Mouse (Mus musculus): ENCODE measurements around the gene Hdac5. TPM values are rescaled to one million over a fixed set of nuclear protein-coding genes. Genes with fewer than 3 reads are reported as not detected.

The Hdac5 gene
- polyA plus RNA-seq (2015; fragmentation: Nextera tagmentation; extraction: Ambion mirVana), result 90.3 and 105 TPM in 2 replicates

DNA sequence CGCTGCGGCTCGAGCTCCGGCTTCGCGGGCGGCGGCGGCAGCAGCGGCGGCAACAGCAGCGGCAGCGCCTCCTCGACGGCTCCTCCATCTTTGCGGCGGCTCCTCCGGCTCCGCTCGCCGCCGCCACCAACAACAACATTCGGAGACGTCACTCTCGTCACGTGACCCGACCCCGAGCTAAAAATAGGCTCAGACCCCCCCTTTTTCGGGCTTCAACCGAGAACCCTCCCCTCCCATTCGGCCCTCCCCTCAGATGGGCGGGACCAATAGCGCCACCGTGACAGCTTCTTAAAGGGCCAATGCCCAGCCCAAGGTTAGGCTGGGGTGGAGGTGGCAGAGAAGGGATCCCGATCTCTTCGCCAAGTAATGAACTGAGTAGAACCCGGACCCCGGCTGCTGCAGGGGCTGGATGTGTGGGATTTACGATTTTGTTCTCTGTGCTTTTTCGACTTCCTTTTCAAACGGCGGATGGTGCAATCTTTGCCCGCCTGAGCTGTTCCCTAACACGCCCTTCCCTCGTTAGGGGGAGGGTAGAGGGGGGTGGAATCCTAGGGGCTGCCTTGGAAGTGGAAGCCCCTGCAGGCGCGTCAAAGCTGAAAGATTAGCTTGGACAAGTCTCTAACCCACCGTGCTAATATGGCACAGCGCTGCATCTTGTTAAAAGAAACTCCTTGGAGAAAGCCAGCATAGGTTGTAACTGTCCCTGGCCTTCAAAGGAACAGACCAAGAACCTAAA, at the start of gene Hdac5:
Hdac5 (minus strand) TSS at position 161 of the 736 bp plus-strand sequence.
- Histone ChIP-seq H3K9ac (peak within 1 kb of the TSS; percentile 84), H3K27ac (peak within 1 kb of the TSS; percentile 95), H3K4me1 (peaks cover 45% of the 10 kb centered on the region), H3K36me3 (replicated peaks) (no peaks in the 10 kb centered on the region), H3K9me3 (no peaks in the 10 kb centered on the region), H3K4me2 (peak within 1 kb of the TSS; percentile 72), H3K4me3 (peak within 1 kb of the TSS; percentile 80), H3K27me3 (replicated peaks) (no peaks in the 10 kb centered on the region)
- WGBS, result under 1% methylated on average over 49 of the region's 49 CpGs
- peak; percentile 88 for ATAC-seq (replicated peaks)

DNA sequence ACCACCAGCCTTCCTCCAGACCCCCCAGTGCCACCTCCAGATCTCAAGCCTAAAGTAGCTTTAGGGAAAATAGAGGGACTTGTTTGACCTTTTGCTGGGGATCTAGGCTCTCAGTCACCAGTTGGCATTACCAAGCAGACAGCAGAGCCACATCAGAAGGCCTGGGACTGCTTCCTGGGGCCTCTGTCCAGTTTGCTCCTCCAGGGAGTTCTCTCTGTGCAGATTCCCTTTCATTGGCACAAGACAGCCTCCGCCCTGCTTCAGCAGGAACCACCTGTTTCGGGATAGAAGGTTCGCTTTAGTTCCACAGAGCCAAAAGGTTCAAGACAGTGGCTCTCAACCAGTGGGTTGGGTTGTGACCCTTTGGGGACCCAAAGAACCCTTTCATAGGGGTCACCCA, 49.6 kb upstream of the Hdac5 start:
- H3K4me3 ChIP-seq, result no peak overlapping the region
- 0 out of 2 replicates have a peak, but pooled peaks cover 4% of the 10 kb centered on the region for H3K27me3 ChIP-seq (replicated peaks)
- no peaks in the 10 kb centered on the region for H3K36me3 ChIP-seq (replicated peaks)
- H3K9ac ChIP-seq, result no peak overlapping the region
- ATAC-seq (replicated peaks), result no peak
- H3K27ac ChIP-seq, result no peak overlapping the region
- peaks cover 9% of the 10 kb centered on the region for H3K4me1 ChIP-seq
- WGBS, result 92% methylated on average over 3 of the region's 3 CpGs
- H3K4me2 ChIP-seq, result no peak overlapping the region
- no peaks in the 10 kb centered on the region for H3K9me3 ChIP-seq

DNA sequence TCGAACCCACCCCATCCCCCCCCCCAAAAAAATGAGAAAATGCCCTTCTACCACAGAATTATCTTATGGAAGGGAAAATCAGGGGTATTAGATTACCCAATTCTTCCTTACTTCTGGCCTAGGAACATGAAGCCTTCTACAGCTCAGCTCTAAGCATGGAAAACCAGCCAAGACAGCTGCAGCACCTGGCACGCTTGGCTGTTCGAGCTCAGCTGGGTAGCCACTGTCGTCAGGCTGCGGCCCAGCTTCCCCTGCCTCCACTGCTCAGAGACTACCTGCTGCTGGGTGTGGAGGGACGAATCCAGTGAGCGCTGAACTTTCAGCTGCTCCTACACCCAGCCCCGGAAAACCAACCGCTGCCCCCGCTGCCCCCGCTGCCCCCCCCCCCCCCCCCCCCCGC, 47.8 kb upstream of the Hdac5 start:
- Histone ChIP-seq H3K4me2 (no peak overlapping the region), H3K36me3 (replicated peaks) (no peaks in the 10 kb centered on the region), H3K27ac (no peak overlapping the region), H3K9me3 (no peaks in the 10 kb centered on the region), H3K4me1 (peaks cover 9% of the 10 kb centered on the region), H3K9ac (no peak overlapping the region), H3K4me3 (no peak overlapping the region), H3K27me3 (replicated peaks) (0 out of 2 replicates have a peak, but pooled peaks cover 4% of the 10 kb centered on the region)
- WGBS, result 50% methylated on average over 8 of the region's 12 CpGs
- ATAC-seq (replicated peaks), result no peak

DNA sequence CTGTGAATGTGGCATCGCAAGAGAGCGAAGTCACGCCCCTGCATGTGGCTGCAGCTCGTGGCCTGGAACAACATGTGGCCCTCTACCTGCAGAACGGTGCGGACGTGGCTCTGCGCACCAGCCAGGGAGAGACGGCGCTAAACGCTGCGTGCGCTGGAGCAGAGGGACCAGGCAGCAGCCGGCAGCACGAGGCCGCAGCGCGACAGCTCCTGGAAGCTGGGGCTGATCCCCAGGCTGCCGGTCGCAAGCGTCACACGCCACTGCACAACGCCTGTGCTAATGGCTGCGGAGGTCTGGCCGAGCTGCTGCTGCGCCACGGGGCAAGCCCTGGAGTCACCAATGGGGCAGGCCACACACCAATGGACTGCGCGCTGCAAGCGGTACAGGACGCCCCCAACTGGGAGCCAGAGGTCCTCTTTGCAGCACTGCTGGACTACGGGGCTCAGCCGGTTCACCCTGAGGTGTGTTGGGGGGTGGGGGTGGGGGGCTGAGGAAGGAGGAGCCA, 46.5 kb upstream of the Hdac5 start:
- under 1% methylated on average over 33 of the region's 33 CpGs for WGBS
- peaks cover 9% of the 10 kb centered on the region for H3K4me1 ChIP-seq
- ATAC-seq (replicated peaks), result peak; percentile 70
- no peaks in the 10 kb centered on the region for H3K36me3 ChIP-seq (replicated peaks)
- H3K4me2 ChIP-seq, result peak overlapping the region; percentile 91
- no peaks in the 10 kb centered on the region for H3K9me3 ChIP-seq
- 0 out of 2 replicates have a peak, but pooled peaks cover 4% of the 10 kb centered on the region for H3K27me3 ChIP-seq (replicated peaks)
- H3K4me3 ChIP-seq, result peak overlapping the region; percentile 36
- H3K27ac ChIP-seq, result peak overlapping the region; percentile 5
- H3K9ac ChIP-seq, result peak overlapping the region; percentile 27

DNA sequence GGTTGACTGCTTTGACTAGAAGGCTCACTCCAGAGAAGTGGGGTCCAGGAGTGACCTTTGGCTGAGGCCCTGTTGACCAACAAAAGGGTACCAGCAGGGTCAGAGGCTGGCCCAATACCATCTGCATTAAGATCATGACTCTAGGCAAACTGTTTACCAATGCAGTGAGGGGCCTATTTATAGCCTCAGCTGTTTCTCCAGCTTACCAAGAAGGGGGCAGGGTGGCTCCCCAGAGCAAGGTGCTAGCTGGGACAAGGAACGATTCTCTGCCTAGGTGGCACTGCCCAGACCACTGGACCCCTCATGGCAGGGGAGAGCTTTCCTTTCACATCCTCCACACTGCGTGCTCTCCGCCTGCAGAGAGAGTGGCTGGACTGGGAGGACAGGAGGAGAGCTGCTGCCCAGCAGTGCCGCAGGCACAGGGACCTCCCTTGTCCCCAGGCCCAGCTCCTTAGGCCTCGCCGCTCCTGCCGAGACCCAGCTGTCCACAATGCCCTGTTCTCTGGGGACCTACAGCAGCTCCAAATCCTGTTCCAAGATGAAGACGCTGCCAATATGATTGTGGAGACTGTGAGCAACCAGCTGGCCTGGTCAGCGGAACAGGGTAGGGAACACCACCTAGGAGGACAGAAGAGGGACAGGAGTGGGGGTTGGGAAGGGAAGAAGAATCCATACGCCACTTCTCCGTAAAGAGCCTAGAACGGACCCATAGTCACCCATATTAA, 38.7 kb upstream of the Hdac5 start, which contains the start of gene Asb16:
Asb16 (plus strand) TSS at position 224 of the 725 bp plus-strand sequence.
- Histone ChIP-seq H3K36me3 (replicated peaks) (no peaks in the 10 kb centered on the region), H3K4me2 (no peak within 1 kb of the TSS), H3K4me3 (no peak within 1 kb of the TSS), H3K9ac (no peak within 1 kb of the TSS), H3K4me1 (peaks cover 6% of the 10 kb centered on the region), H3K27me3 (replicated peaks) (no peaks in the 10 kb centered on the region), H3K27ac (no peak within 1 kb of the TSS), H3K9me3 (no peaks in the 10 kb centered on the region)
- 78% methylated on average over 12 of the region's 12 CpGs for WGBS
- no peak for ATAC-seq (replicated peaks)

DNA sequence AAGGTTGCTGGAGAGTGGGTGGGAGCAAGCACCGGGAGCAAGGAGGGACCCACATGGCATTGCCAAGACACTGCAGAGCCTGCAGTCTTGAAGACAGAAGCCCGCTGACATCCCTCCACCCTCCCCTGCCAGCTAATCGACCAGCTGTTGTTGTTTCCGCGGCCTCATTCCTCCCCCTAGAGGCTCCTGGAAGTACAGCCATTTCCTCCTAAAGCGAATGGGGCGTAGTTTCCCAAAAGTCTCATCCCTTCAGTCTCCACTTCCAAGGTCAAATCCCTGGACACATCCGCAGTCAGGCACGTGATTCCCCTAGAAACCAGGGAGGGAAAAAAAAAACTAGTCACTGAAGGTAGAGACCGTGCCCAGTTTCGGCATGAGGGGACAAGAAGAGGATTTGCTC, 37.5 kb upstream of the Hdac5 start:
- Histone ChIP-seq H3K4me3 (no peak overlapping the region), H3K4me1 (peaks cover 6% of the 10 kb centered on the region), H3K9me3 (no peaks in the 10 kb centered on the region), H3K27me3 (replicated peaks) (no peaks in the 10 kb centered on the region), H3K27ac (no peak overlapping the region), H3K36me3 (replicated peaks) (no peaks in the 10 kb centered on the region), H3K9ac (no peak overlapping the region), H3K4me2 (no peak overlapping the region)
- ATAC-seq (replicated peaks), result peak; percentile 66; the same call in 1 of the 2 replicates
- WGBS, result 5% methylated on average over 11 of the region's 11 CpGs

DNA sequence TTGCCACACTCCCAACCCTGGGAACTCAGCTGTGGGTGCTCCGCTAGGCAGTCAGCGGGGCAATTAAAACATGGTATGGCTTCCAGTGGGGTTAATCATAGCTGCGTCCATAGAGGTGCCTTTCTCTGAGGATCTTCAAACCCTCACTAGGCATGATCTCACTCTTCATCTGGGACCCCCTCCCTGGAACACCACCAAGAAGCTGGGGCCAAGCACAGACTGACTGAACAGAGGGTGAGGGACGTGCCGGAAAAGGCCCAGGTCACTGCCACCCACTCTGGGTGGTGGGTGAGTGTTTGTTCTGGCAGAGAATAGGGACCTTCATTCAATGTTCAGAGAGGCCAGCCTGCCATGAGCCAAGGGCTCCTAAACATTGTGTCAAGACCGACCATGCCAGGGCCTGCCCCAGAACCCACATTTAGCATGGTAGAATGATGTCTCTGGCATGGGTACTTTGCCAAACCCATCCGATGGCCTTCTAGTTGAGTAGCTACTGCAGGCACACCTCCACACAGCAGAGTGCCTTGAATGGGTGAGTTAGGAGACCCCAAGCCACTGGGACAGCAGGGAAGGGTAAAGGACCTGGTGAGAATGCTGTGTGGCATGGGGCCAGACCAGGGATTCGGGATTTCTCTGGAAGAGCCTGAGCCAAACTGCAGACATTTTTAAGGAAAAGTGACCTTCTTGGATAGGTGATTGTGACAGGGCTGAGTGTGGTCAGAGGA, 36.8 kb upstream of the Hdac5 start:
- no peak overlapping the region for H3K9ac ChIP-seq
- no peaks in the 10 kb centered on the region for H3K27me3 ChIP-seq (replicated peaks)
- no peak for ATAC-seq (replicated peaks)
- H3K27ac ChIP-seq, result no peak overlapping the region
- H3K4me1 ChIP-seq, result peaks cover 6% of the 10 kb centered on the region
- no peak overlapping the region for H3K4me3 ChIP-seq
- H3K4me2 ChIP-seq, result no peak overlapping the region
- 84% methylated on average over 8 of the region's 8 CpGs for whole genome bisulfite sequencing
- H3K9me3 ChIP-seq, result no peaks in the 10 kb centered on the region
- no peaks in the 10 kb centered on the region for H3K36me3 ChIP-seq (replicated peaks)

DNA sequence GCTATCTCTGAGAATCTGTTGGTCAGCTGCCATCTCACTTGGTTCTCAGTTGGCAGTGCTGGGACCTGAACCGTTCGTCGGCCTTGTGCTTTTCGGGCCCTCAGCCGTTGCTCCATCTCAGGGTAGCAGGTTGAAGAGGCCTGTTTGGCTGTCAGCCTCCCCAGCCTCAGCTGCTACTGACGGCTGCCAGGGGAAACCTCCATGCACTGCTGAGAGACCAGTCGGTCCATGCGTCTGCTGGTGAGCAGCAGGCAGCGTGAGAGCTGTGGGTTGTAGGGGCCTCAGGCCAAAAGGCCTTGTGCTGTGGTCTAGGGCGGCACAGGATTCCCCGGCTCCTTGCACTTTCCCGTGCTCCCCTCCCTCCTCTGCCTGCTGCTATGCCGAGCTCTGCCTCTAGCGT, 35.9 kb upstream of the Hdac5 start:
- no peak for ATAC-seq (replicated peaks)
- H3K4me3 ChIP-seq, result no peak overlapping the region
- no peaks in the 10 kb centered on the region for H3K36me3 ChIP-seq (replicated peaks)
- WGBS, result 71% methylated on average over 14 of the region's 14 CpGs
- H3K9me3 ChIP-seq, result no peaks in the 10 kb centered on the region
- no peak overlapping the region for H3K9ac ChIP-seq
- no peak overlapping the region for H3K27ac ChIP-seq
- no peaks in the 10 kb centered on the region for H3K27me3 ChIP-seq (replicated peaks)
- peaks cover 6% of the 10 kb centered on the region for H3K4me1 ChIP-seq
- no peak overlapping the region for H3K4me2 ChIP-seq

DNA sequence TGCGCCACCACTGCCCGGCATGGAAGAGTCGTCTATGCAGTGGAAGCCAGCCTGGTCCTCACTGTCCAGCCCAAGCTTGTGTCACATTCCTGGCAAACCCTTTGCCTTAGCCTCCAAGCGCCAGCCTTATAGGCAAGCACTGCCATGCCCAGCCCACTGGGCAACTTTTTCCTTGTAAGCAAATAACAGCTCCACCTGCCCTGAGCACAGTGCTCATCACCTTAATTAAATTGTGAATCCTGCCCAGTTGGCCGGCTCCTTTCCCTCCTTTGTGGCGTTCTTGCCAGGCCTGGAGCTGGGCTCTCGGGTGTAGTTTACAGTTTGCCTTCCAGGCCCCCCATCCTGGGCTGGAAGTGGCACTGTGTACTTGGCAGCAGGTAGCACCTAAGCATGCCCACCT, 33.2 kb upstream of the Hdac5 start:
- Histone ChIP-seq H3K36me3 (replicated peaks) (no peaks in the 10 kb centered on the region), H3K4me3 (no peak overlapping the region)
- 90% methylated on average over 7 of the region's 7 CpGs for WGBS

DNA sequence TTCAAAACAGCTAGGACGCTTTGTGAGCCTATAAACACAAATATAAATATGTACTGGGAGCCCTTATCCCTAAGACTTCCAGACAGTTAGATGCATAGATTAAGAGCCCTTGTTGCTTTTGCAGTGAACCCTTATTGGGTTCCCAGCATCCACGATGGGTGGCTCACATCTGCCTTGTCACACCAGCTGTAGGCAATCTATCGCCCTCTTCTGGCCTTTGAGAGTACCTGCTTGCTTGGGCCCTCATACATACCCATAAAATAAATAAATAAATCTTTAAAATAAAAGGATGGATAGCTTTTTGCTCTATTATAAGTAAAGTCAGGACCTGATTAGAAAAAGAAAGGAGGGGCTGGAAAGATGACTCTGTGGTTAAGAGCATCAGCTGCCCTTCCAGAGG, 28.6 kb upstream of the Hdac5 start:
- H3K9ac ChIP-seq, result no peak overlapping the region
- no peaks in the 10 kb centered on the region for H3K9me3 ChIP-seq
- H3K4me1 ChIP-seq, result peaks cover 7% of the 10 kb centered on the region; the same call in 1 of the 2 replicates
- no peaks in the 10 kb centered on the region for H3K27me3 ChIP-seq (replicated peaks)
- H3K36me3 ChIP-seq (replicated peaks), result no peaks in the 10 kb centered on the region
- H3K27ac ChIP-seq, result no peak overlapping the region
- 94% methylated on average over 3 of the region's 3 CpGs for WGBS
- ATAC-seq (replicated peaks), result no peak
- H3K4me3 ChIP-seq, result no peak overlapping the region
- no peak overlapping the region for H3K4me2 ChIP-seq

More for the DNA sequence above, 33.2 kb upstream of the Hdac5 start:
- Histone ChIP-seq H3K27ac (no peak overlapping the region), H3K27me3 (replicated peaks) (no peaks in the 10 kb centered on the region), H3K9ac (no peak overlapping the region), H3K4me2 (no peak overlapping the region), H3K9me3 (no peaks in the 10 kb centered on the region), H3K4me1 (peaks cover 6% of the 10 kb centered on the region)
- ATAC-seq (replicated peaks), result no peak

DNA sequence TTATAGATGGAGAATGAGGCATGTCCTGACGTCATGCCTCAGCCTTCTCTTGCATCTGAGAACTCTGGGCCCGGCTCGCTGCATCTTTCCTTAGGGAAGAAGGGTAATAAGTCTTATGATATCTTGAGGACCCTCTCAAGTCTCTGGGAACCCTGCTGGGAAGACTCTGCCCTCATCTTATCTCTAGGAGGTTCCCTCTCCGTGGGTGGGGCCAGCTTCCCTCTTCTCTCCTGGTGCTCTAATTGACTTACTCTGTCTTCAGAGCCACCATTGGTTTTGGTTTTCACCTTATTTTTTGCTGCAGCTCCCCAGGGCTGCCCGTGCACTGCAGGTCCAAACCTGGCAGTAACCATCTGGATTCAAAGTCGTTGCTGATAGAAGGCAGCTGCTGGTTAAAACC, 28.1 kb upstream of the Hdac5 start:
- H3K9me3 ChIP-seq, result no peaks in the 10 kb centered on the region
- 87% methylated on average over 6 of the region's 6 CpGs for WGBS

DNA sequence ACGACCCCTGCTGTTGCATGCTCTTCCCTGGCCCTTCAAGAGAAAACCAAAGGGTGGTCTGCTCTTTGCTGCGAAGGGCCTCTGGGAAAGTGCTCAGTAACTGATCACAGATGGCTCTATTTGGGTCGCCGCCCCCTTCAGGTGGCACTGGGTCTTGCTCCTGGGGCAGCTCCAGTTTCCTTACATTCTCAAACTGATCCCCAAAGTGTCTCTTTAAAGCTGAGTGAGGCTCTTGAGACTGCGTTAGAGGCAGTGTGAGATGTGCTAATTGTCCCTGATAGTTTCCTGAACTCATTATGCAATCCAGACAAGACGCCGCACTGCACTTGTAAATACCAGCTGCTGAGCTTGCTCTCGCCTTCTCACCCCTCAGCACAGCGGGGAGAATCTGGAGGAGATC, 27.5 kb upstream of the Hdac5 start:
- ATAC-seq (replicated peaks), result no peak
- 22% methylated on average over 9 of the region's 9 CpGs for WGBS
- H3K4me3 ChIP-seq, result no peak overlapping the region

More for the DNA sequence above, 28.1 kb upstream of the Hdac5 start:
- H3K27me3 ChIP-seq (replicated peaks), result no peaks in the 10 kb centered on the region
- H3K4me2 ChIP-seq, result no peak overlapping the region
- no peak overlapping the region for H3K9ac ChIP-seq
- H3K36me3 ChIP-seq (replicated peaks), result no peaks in the 10 kb centered on the region
- H3K27ac ChIP-seq, result no peak overlapping the region
- no peak for ATAC-seq (replicated peaks)
- H3K4me3 ChIP-seq, result no peak overlapping the region
- peaks cover 7% of the 10 kb centered on the region; the same call in 1 of the 2 replicates for H3K4me1 ChIP-seq

More for the DNA sequence above, 27.5 kb upstream of the Hdac5 start:
- no peaks in the 10 kb centered on the region for H3K36me3 ChIP-seq (replicated peaks)
- no peak overlapping the region for H3K9ac ChIP-seq
- peaks cover 7% of the 10 kb centered on the region; the same call in 1 of the 2 replicates for H3K4me1 ChIP-seq
- no peak overlapping the region for H3K4me2 ChIP-seq
- no peak overlapping the region for H3K27ac ChIP-seq
- H3K9me3 ChIP-seq, result no peaks in the 10 kb centered on the region
- H3K27me3 ChIP-seq (replicated peaks), result no peaks in the 10 kb centered on the region
